Comparison of ENCODE assay signal across 1 mouse cellular context in the genomic region with DNA sequence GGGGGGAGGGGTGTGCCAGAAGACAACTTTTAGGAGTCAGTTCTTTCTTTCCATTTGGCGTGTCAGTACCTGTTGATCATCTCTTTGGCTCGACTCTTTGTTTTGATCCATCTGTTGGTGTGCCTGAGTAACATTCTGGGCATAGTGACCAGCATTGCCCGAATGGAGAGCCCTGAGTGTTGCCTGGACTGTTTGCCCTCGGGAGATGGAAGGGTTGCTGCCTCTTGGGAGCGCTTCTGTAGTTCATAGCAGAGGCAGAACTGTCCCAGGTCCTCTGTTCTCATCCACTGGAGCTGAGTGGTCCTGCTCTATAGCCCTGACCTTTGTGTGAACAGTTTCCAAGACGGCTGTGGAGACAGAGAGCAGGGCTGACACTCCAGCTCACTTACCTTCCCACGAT.
TF ChIP-seq lines count a peak whose summit lies in the region.

No protein-coding gene starts in this region.

TF ChIP-seq in CH12.LX, 34 proteins besides CTCF, POLR2A, EP300 and RAD21 (continued from another document):
- TF ChIP-seq RCOR1 (conservative IDR thresholded peaks at IDR 0.05; ENCODE audit: low read depth, low read length) (no peak), ELF1 (IDR thresholded peaks at IDR 0.05; ENCODE audit: low read depth, low read length) (no peak), CHD1 (IDR thresholded peaks at IDR 0.05; ENCODE audit: low read depth, low read length) (no peak), GABPA (IDR thresholded peaks at IDR 0.05; ENCODE audit: insufficient replicate concordance, low read depth, low read length) (no peak), TCF12 (IDR thresholded peaks at IDR 0.05; ENCODE audit: low read depth, low read length) (no peak), NRF1 (IDR thresholded peaks at IDR 0.05; ENCODE audit: low read depth, low read length) (no peak), POLR2AphosphoS2 (IDR thresholded peaks at IDR 0.05; ENCODE audit: low read depth, low read length) (no peak), JUND (conservative IDR thresholded peaks at IDR 0.05; ENCODE audit: low read depth, low read length) (no peak), MAX (IDR thresholded peaks at IDR 0.05; ENCODE audit: low read length) (no peak), MAFK (IDR thresholded peaks at IDR 0.05; ENCODE audit: insufficient replicate concordance, low read length) (no peak), UBTF (IDR thresholded peaks at IDR 0.05; ENCODE audit: low read depth, low read length) (no peak)
